Mouse (Mus musculus) megakaryocyte, embryonic 14.5 days (primary cell): ENCODE results near the gene Ankrd33. TPM values are rescaled to one million over a fixed set of nuclear protein-coding genes. Genes with fewer than 3 reads are reported as not detected.

Source experiments
- H3K27me3 ChIP-seq: replicated peaks from 2 replicates; pipeline ENCODE3; 2012; ENCODE audit warnings: inconsistent platforms
- H3K36me3 ChIP-seq: replicated peaks from 2 replicates; pipeline ENCODE3; 2012; ENCODE audit warnings: low read length, inconsistent platforms, mixed read lengths
- H3K4me1 ChIP-seq: 2 replicates; pipeline ENCODE4 v1.6.1; 2012; ENCODE audit warnings: inconsistent platforms
- H3K4me3 ChIP-seq: replicated peaks from 2 replicates; pipeline ENCODE3; 2012; ENCODE audit warnings: moderate library complexity, mild to moderate bottlenecking, inconsistent platforms
- H3K9me3 ChIP-seq: 2 replicates; pipeline ENCODE4 v1.6.1; 2012; ENCODE audit warnings: inconsistent platforms
- FLI1 ChIP-seq: IDR thresholded peaks from 2 replicates; pipeline ENCODE4 v1.6.1; 2012; ENCODE audit warnings: low read length, inconsistent platforms, mixed read lengths
- GATA1 ChIP-seq: IDR thresholded peaks from 3 replicates; pipeline ENCODE4 v1.6.1; 2012; ENCODE audit warnings: mixed read lengths, low read length, inconsistent platforms, borderline replicate concordance
- polyA plus RNA-seq: library from polyadenylated mRNA; stranded (reverse); fragments of >175 nt; gene quantifications from 2 replicates; pipeline ENCODE4 v1.2.3, GENCODE M21; 2012; ENCODE audit warnings: low replicate concordance; ENCODE audit not compliant: insufficient read depth

Gene Ankrd33
- polyA plus RNA-seq, 1 experiment = not detected

GRCm38 (mm10) chr15:101075150-101075549, 40.4 kb upstream of the Ankrd33 start:
- TF ChIP-seq GATA1 (no peak), FLI1 (no peak)
- H3K9me3 ChIP-seq = no peaks in the 10 kb centered on the region
- H3K27me3 ChIP-seq = peaks cover 99% of the 10 kb centered on the region
- no peaks in the 10 kb centered on the region for H3K36me3 ChIP-seq
- H3K4me3 ChIP-seq = no peak overlapping the region
- H3K4me1 ChIP-seq = peaks cover 15% of the 10 kb centered on the region

GRCm38 (mm10) chr15:101075656-101076055, 39.9 kb upstream of the Ankrd33 start:
- H3K27me3 ChIP-seq = peaks cover 99% of the 10 kb centered on the region
- H3K9me3 ChIP-seq = no peaks in the 10 kb centered on the region
- TF ChIP-seq FLI1 = no peak
- TF ChIP-seq GATA1 = no peak
- peaks cover 15% of the 10 kb centered on the region for H3K4me1 ChIP-seq
- H3K4me3 ChIP-seq = no peak overlapping the region
- no peaks in the 10 kb centered on the region for H3K36me3 ChIP-seq

- Histone ChIP-seq H3K36me3 (no peaks in the 10 kb centered on the region), H3K4me1 (peaks cover 15% of the 10 kb centered on the region), H3K9me3 (no peaks in the 10 kb centered on the region), H3K27me3 (peaks cover 99% of the 10 kb centered on the region), H3K4me3 (no peak overlapping the region)
- TF ChIP-seq GATA1 (no peak), FLI1 (no peak)
These were observed 39.2 kb upstream of the Ankrd33 start for GRCm38 (mm10) chr15:101076071-101077000.

- peaks cover 98% of the 10 kb centered on the region for H3K27me3 ChIP-seq
- no peak for TF ChIP-seq GATA1
- no peak for TF ChIP-seq FLI1
- no peaks in the 10 kb centered on the region for H3K9me3 ChIP-seq
- H3K4me3 ChIP-seq = peak overlapping the region; percentile 90
- H3K4me1 ChIP-seq = peaks cover 15% of the 10 kb centered on the region
- no peaks in the 10 kb centered on the region for H3K36me3 ChIP-seq
These were observed 38.3 kb upstream of the Ankrd33 start for GRCm38 (mm10) chr15:101077001-101077812.

- H3K4me3 ChIP-seq = peak within 1 kb of the TSS; percentile 90
- peaks cover 15% of the 10 kb centered on the region for H3K4me1 ChIP-seq
- TF ChIP-seq GATA1 (no peak), FLI1 (no peak)
- no peaks in the 10 kb centered on the region for H3K9me3 ChIP-seq
- no peaks in the 10 kb centered on the region for H3K36me3 ChIP-seq
- H3K27me3 ChIP-seq = peaks cover 94% of the 10 kb centered on the region
These were observed 37.5 kb upstream of the Ankrd33 start, which contains the start of gene Fignl2 for GRCm38 (mm10) chr15:101077813-101078730. Fignl2 (minus strand) TSS chr15:101078567.

GRCm38 (mm10) chr15:101078731-101079156, 36.8 kb upstream of the Ankrd33 start:
- no peaks in the 10 kb centered on the region for H3K36me3 ChIP-seq
- H3K4me3 ChIP-seq = peak overlapping the region; percentile 90
- TF ChIP-seq FLI1 (no peak), GATA1 (no peak)
- no peaks in the 10 kb centered on the region for H3K9me3 ChIP-seq
- peaks cover 15% of the 10 kb centered on the region for H3K4me1 ChIP-seq
- H3K27me3 ChIP-seq = peaks cover 91% of the 10 kb centered on the region

- no peak overlapping the region for H3K4me3 ChIP-seq
- H3K9me3 ChIP-seq = no peaks in the 10 kb centered on the region
- H3K36me3 ChIP-seq = no peaks in the 10 kb centered on the region
- no peak for TF ChIP-seq FLI1
- TF ChIP-seq GATA1 = no peak
- peaks cover 88% of the 10 kb centered on the region for H3K27me3 ChIP-seq
- peaks cover 15% of the 10 kb centered on the region for H3K4me1 ChIP-seq
These were observed 35.5 kb upstream of the Ankrd33 start for GRCm38 (mm10) chr15:101080031-101080520.

GRCm38 (mm10) chr15:101081035-101081548, 34.5 kb upstream of the Ankrd33 start:
- TF ChIP-seq FLI1 = no peak
- TF ChIP-seq GATA1 = no peak
- peaks cover 79% of the 10 kb centered on the region for H3K27me3 ChIP-seq
- peaks cover 15% of the 10 kb centered on the region for H3K4me1 ChIP-seq
- H3K9me3 ChIP-seq = no peaks in the 10 kb centered on the region
- H3K4me3 ChIP-seq = no peak overlapping the region
- H3K36me3 ChIP-seq = no peaks in the 10 kb centered on the region
